ENCODE assay signal across 22 mouse cellular contexts in the genomic region with DNA sequence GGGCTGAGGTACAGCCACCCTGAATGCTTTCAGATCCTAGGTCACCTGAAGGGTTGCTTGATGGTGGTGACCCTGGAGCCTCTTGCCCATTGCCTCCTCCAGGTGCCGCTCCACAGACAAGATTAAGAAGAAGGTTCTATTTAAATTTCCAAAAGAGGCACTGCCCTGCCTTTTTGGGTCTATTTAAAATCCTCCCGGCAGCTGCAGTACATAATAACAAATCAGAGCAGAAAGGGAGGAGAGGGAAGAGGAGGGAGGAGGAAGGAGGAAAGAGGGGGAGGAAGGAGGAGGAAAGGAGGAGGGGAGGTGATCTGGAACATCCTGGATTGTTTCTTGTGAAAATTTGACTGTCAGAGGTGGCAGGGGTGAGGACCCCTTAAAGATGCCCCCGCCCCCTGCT.
DNase-seq lines count a peak whose midpoint lies in the region; ATAC-seq and TF ChIP-seq lines count a peak whose summit lies in the region.
"Had no signal": no experiment of that assay in that cellular context is flagged by ENCODE, and none has a peak within 500 bp of the region (broad histone marks: within the 10 kb centered on the region; RNA-seq: fewer than 3 reads in every experiment).

No protein-coding gene starts in this region.

- no peaks in the 10 kb centered on the region for H3K27me3 ChIP-seq in kidney, postnatal 0 days (ENCODE audit: insufficient read depth, low read length)
- no peaks in the 10 kb centered on the region for H3K27me3 ChIP-seq in kidney, adult 2 months (replicated peaks; ENCODE audit: control insufficient read depth, insufficient read depth, low read length)
- H3K27me3 ChIP-seq: CH12.LX; embryonic facial prominence, embryonic 15.5 days; forebrain, embryonic 15.5 days; heart, embryonic 13.5 days; Patski had no signal

- no peak overlapping the region for H3K9ac ChIP-seq in kidney, postnatal 0 days (ENCODE audit: low read depth, low read length)
- H3K9ac ChIP-seq: embryonic facial prominence, embryonic 15.5 days; forebrain, embryonic 15.5 days; heart, embryonic 13.5 days; hindbrain, embryonic 14.5 days had no signal

- TF ChIP-seq CTCF in kidney, postnatal 0 days (IDR thresholded peaks at IDR 0.05; ENCODE audit: low read depth), result no peak
- TF ChIP-seq CTCF in kidney, adult 2 months (conservative IDR thresholded peaks at IDR 0.05; ENCODE audit: insufficient read depth, insufficient read length, low read depth, low read length), result no peak

- intact Hi-C loops in heart, postnatal 14 days (cut with DNase I), result no loop called here

- H3K9me3 ChIP-seq in kidney, postnatal 0 days (replicated peaks; ENCODE audit: low read length), result no peaks in the 10 kb centered on the region
- H3K9me3 ChIP-seq: embryonic facial prominence, embryonic 15.5 days; forebrain, embryonic 10.5 days; forebrain, embryonic 15.5 days; heart, embryonic 13.5 days had no signal

- peak; percentile 14 for DNase-seq in heart, adult 11 months
- no peak for DNase-seq in heart, postnatal 14 days
- peak; percentile 21 for DNase-seq in kidney, postnatal 0 days (ENCODE audit: low spot score)
- DNase-seq in kidney, adult 2 months, result no peak
- DNase-seq in brain, adult 2 months (ENCODE audit: low read depth, low spot score), result peak; percentile 62
- peak; percentile 54 for DNase-seq in telencephalon, adult 2 months (ENCODE audit: low read depth, low spot score)
- DNase-seq: adrenal gland, adult 2 months; adrenal gland, postnatal 25 days; cerebellum, adult 2 months; embryo, embryonic 11 days; gastrocnemius, adult 2 months; gastrocnemius, postnatal 25 days; heart, postnatal 4 days had no signal

- no peaks in the 10 kb centered on the region for H3K36me3 ChIP-seq in kidney, postnatal 0 days (ENCODE audit: insufficient read depth, low read length)
- no peaks in the 10 kb centered on the region for H3K36me3 ChIP-seq in kidney, adult 2 months (ENCODE audit: control insufficient read depth, insufficient read depth, low read length)
- H3K36me3 ChIP-seq: embryonic facial prominence, embryonic 15.5 days; forebrain, embryonic 10.5 days; forebrain, embryonic 15.5 days; heart, embryonic 13.5 days had no signal

- no peak overlapping the region for H3K27ac ChIP-seq in kidney, postnatal 0 days
- H3K27ac ChIP-seq in kidney, adult 2 months (ENCODE audit: insufficient read depth, low read depth, low read length), result no peak overlapping the region
- H3K27ac ChIP-seq: embryonic facial prominence, embryonic 15.5 days; forebrain, embryonic 10.5 days; forebrain, embryonic 15.5 days; gastrocnemius, adult 2 months; heart, embryonic 13.5 days; hindbrain, embryonic 14.5 days had no signal

- no peak overlapping the region for H3K4me3 ChIP-seq in kidney, postnatal 0 days (replicated peaks; ENCODE audit: low read depth, low read length)
- no peak overlapping the region for H3K4me3 ChIP-seq in kidney, adult 2 months (ENCODE audit: insufficient read depth, low read depth, low read length)
- H3K4me3 ChIP-seq: embryonic facial prominence, embryonic 15.5 days; erythroblast, embryonic 14.5 days; forebrain, embryonic 10.5 days; forebrain, embryonic 15.5 days; gastrocnemius, adult 2 months; heart, embryonic 13.5 days had no signal

- H3K4me2 ChIP-seq in kidney, postnatal 0 days (ENCODE audit: low read length), result no peak overlapping the region
- H3K4me2 ChIP-seq: embryonic facial prominence, embryonic 15.5 days; forebrain, embryonic 15.5 days; heart, embryonic 13.5 days; hindbrain, embryonic 14.5 days had no signal

- no peaks in the 10 kb centered on the region for H3K4me1 ChIP-seq in kidney, postnatal 0 days (replicated peaks; ENCODE audit: insufficient read depth, low read length)
- no peaks in the 10 kb centered on the region for H3K4me1 ChIP-seq in kidney, adult 2 months (ENCODE audit: control insufficient read depth, insufficient read depth, low read length)
- H3K4me1 ChIP-seq: embryonic facial prominence, embryonic 15.5 days had no signal

- 32% methylated on average over 3 of the region's 3 CpGs for WGBS in kidney, postnatal 0 days
- 40% methylated on average over 3 of the region's 3 CpGs for WGBS in kidney, adult 2 months

- no peak for TF ChIP-seq POLR2A in kidney, adult 2 months (IDR thresholded peaks at IDR 0.05; ENCODE audit: low read depth, low read length)

- ATAC-seq in kidney, postnatal 0 days (replicated peaks; ENCODE audit: low FRiP score, low read depth), result no peak
- ATAC-seq: activated CD4-positive, CD25-positive, alpha-beta regulatory T cell, adult 4 months; forebrain, embryonic 15.5 days; Patski had no signal

Comparison
In these comparisons a context has a peak if more than half of its experiments do, and no peak if none do; other contexts are left out.
1. DNase-seq: peak in heart, adult 11 months (single experiment), kidney, postnatal 0 days (single experiment), brain, adult 2 months (single experiment) and telencephalon, adult 2 months (single experiment); none in heart, postnatal 14 days (0 of 2) and kidney, adult 2 months (single experiment).